Mouse (Mus musculus) liver, postnatal 0 days (tissue): Measurements from ENCODE around the gene Wnk2.

Source experiments
- CTCF ChIP-seq: sonication (generic); IDR thresholded peaks from 2 replicates; pipeline ENCODE4 v1.5.1; 2016; ENCODE audit warnings: antibody characterized with exemption, low read depth
- EP300 ChIP-seq: IDR thresholded peaks from 2 replicates; pipeline ENCODE4 v1.6.1; 2016; ENCODE audit warnings: antibody characterized with exemption, low read depth, mild to moderate bottlenecking

DNA sequence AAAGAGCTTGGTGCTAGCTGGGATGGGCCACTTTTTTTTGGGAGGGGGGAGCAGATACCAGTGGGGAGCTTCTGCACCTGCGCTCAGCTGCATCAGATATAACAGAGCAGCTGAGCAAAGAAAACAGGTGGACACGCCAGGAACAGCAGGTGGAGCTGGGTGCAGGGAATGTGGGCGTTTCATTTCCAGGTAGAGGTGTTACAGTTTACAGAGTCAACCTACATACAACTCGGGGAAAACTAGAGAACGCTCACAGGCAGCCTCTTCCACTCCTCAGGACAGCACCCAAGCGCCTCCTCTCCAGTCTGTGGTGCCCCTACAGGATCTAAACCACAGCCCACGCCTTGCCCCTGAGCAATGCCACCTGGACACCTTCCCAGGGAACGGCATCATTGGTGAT is 35.2 kb downstream of the Wnk2 start:
- no peak for TF ChIP-seq CTCF
- no peak for TF ChIP-seq EP300
